In the genomic region with DNA sequence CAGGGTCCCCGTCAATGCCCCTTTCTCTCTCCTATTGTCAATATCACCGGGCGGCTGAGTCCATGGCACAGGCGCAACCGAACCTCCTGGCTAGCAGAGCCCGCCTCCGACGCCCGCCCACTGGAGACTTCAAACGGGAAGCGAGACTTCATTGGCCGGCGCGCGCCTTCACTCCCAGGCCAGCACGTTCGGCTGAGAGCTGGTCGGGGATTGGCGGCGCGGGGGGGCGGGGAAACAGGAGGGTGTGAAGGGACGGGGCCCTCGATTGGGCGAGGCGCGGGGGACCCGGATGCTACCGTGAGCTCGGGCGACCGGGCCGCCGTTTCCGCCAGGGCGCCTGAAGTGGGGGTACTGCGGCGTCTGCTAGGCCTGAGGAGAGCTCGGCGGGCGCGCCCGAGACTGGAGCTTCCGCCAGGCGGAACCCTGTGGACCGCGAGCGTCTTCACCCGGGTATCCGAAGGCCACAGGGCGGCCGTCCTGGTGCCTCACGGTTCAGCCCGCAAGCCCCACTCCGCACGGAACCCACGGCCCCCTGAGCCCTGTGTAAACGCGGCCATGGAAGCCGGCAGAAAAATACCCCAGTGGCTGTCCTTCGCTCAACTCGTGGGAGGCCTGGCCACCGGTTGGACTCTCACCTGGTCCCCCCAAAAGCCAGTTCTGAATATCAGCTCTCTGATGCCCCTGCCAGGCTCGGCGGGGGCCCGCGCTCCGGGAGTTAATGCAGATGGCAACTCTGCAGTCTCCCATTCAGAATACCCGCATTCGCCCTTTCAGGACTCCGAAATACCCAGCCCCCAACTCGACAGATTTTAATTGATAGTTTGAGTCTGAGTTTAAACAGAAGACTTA, we compare ENCODE assay signal across 8 mouse cellular contexts. TPM values are rescaled to one million over a fixed set of nuclear protein-coding genes. Genes with fewer than 3 reads are reported as not detected.
A peak's percentile ranks its signal among the peaks of the same experiment; 100 is the strongest.
DNase-seq lines count a peak whose midpoint lies in the region; ATAC-seq and TF ChIP-seq lines count a peak whose summit lies in the region.

A gene (minus strand): TSS at position 92 of the 849 bp plus-strand sequence.

- H3K36me3 ChIP-seq in megakaryocyte, embryonic 14.5 days (replicated peaks; ENCODE audit: low read length), result peaks cover 19% of the 10 kb centered on the region

- DNase-seq in gastrocnemius, adult 8-10 months (ENCODE audit: low spot score in 2 of 2), result peak; percentile 98
- peak; percentile 57 for DNase-seq in hindlimb bud, embryonic 11.5 days (ENCODE audit: extremely low spot score, low read depth, low spot score)
- peak; percentile 96 to 98 for DNase-seq in left cerebral cortex, adult 8-10 months (ENCODE audit: low spot score in 2 of 2)
- peak; percentile 100 for DNase-seq in right cerebral cortex, postnatal 10 days (ENCODE audit: low spot score in 2 of 2)
- DNase-seq in urinary bladder, postnatal 25 days (ENCODE audit: low spot score), result peak; percentile 97

- ATAC-seq in activated CD4-positive, CD25-positive, alpha-beta regulatory T cell, adult 4 months, result peak; percentile 96

- no peaks in the 10 kb centered on the region for H3K9me3 ChIP-seq in megakaryocyte, embryonic 14.5 days

- no peaks in the 10 kb centered on the region for H3K27me3 ChIP-seq in megakaryocyte, embryonic 14.5 days (replicated peaks)

- H3K4me3 ChIP-seq in cortical plate, adult 2 months (ENCODE audit: insufficient read depth, low read length), result peak within 1 kb of the TSS; percentile 67
- peak within 1 kb of the TSS; percentile 97 for H3K4me3 ChIP-seq in megakaryocyte, embryonic 14.5 days (replicated peaks)

- H3K4me1 ChIP-seq in cortical plate, adult 2 months (ENCODE audit: control insufficient read depth, insufficient read depth, low read length), result peaks cover 4% of the 10 kb centered on the region
- peaks cover 30% of the 10 kb centered on the region for H3K4me1 ChIP-seq in megakaryocyte, embryonic 14.5 days

- TF ChIP-seq POLR2A in cortical plate, adult 2 months (IDR thresholded peaks at IDR 0.05; ENCODE audit: extremely low read depth, insufficient read depth, low read length), result peak; percentile 75

- H3K27ac ChIP-seq in cortical plate, adult 2 months (ENCODE audit: insufficient read depth, low read length), result peak within 1 kb of the TSS; percentile 98

- no peak for TF ChIP-seq CTCF in cortical plate, adult 2 months (IDR thresholded peaks at IDR 0.05; ENCODE audit: extremely low read depth, insufficient read depth, low read length)

RNA-seq across cellular contexts. Expression of the gene that starts here (rescaled TPM):
- 1 to 10 TPM; 7.4 to 9.2 TPM for polyA plus RNA-seq in activated CD4-positive, CD25-positive, alpha-beta regulatory T cell, adult 4 months (2017; shearing (Covaris generic))
- polyA plus RNA-seq in cortical plate, adult 2 months (2012; rRNA removed), result 34.9 and 35.7 TPM in 2 replicates
- 10 to 100 TPM; 32.3 to 37.5 (median 33.5) TPM for total RNA-seq in gastrocnemius, adult 8-10 months (2022)
- total RNA-seq in left cerebral cortex, adult 8-10 months (2022), result 10 to 100 TPM; 69.1 to 74.0 (median 73.5) TPM
- polyA plus RNA-seq in megakaryocyte, embryonic 14.5 days (2012; ENCODE audit: insufficient read depth, low replicate concordance), result 15.9 and 26.4 TPM in 2 replicates

Comparison
In these comparisons a context has a peak if more than half of its experiments do, and no peak if none do; other contexts are left out.
1. Peak in every context shown above with its lines: DNase-seq, ATAC-seq, H3K4me3 ChIP-seq and H3K27ac ChIP-seq.